Mouse (Mus musculus) lung, postnatal 25 days (tissue): ENCODE results near the gene Creg2.
A peak's percentile ranks its signal among the peaks of the same experiment; 100 is the strongest.
"Not testable (repeated sequence)": the region's sequence is repeated elsewhere in the genome, so short reads cannot be mapped to it uniquely, and the experiment has no call there.

ENCODE experiments used
- DNase-seq: peaks from one replicate; pipeline ENCODE4 v3.0.0; 2022; ENCODE audit warnings: low spot score

The Creg2 gene

DNA sequence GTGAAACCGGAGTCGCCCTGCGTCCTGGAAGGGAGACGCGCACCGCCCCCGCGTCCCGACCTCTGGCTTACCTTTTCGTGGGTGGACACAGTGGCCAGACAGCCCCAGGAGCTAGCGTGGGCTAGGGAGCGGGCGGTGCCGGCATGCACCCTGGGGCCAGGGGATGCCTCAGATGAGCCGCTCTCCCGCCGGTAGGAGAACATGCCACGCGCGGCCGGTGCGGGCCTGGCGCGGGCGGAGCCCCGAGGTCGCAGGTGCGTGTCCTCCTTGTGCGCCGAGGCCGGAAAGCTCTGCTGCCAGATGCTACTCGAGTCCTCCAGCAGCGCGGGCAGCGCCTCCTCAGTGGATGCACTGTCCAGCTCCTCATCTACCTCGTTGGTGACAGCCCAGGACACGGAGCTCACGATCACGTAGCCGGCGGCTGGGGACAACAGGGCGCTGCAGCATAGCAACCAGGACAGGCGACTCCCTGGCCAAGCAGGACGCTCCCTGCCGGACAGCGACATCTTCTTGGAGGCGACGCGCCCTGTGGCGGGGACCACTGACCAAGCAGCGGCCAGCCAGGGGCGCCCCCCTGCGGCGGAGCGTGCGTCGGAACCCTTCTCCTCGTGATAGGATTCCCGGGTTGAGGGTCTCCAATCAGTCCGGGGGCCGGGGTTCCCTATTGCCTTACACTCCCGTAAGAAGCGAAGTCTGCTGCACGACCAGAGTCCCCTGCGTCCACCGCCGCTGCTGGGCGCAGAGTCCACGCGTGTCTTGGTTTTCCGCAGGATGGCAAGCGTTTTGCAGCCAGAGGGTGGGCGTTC is 636 bp downstream of the Creg2 start:
- peak; percentile 14 for DNase-seq

DNA sequence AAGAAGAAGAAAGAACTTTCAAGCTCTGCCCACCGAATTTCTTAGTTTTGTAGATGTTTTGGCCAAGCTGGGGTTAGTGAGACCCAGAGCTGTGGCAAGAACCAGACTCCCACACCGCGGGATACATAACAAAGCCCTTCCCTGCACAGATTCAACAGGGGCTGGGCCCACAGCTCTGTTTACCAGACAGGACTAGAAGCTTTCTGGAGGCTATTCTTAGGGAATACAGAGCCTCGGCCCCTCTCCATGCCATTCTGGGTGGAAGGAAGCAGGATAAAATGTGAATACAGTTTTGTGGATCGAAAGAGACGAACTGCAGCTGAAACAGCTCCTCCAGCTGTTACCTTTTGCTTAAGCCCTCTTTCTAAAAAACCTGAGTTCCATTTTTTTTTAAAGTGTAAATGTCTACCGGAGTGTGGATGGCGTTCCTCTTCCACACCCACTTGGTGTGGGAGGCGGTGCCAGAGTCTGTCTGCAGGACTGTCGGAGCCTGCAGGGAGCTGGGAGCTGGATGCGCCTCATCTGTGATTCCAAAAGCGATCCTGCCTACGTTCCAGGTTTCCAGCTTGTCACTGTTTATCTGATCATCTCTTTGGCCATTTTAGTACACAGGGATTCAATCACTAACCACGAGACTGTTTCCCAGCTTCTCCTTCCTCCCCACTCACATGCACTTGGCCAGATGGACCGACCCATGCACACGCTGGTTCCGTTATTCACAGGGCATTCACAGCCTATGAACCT is 1.4 kb downstream of the Creg2 start:
- DNase-seq = no peak

DNA sequence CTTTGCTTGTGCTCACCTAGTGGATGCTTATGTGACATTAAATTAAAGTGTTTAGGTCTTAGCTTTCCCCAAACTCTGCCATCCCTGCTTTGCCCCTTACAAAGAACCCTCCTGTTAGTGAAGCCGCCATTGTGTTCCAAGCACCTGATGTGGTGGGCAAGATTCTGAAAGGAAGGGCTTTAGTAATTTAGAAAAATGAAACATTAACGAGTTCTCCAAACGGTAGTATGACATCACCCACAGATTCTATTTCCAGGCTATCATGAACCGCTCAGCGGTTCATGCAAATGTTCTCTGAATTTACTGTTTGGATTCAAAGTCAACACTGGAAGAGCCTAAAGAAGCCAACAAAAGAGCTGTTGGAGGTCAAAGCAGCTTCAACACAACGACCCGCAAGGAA is 2.7 kb downstream of the Creg2 start:
- no peak for DNase-seq

DNA sequence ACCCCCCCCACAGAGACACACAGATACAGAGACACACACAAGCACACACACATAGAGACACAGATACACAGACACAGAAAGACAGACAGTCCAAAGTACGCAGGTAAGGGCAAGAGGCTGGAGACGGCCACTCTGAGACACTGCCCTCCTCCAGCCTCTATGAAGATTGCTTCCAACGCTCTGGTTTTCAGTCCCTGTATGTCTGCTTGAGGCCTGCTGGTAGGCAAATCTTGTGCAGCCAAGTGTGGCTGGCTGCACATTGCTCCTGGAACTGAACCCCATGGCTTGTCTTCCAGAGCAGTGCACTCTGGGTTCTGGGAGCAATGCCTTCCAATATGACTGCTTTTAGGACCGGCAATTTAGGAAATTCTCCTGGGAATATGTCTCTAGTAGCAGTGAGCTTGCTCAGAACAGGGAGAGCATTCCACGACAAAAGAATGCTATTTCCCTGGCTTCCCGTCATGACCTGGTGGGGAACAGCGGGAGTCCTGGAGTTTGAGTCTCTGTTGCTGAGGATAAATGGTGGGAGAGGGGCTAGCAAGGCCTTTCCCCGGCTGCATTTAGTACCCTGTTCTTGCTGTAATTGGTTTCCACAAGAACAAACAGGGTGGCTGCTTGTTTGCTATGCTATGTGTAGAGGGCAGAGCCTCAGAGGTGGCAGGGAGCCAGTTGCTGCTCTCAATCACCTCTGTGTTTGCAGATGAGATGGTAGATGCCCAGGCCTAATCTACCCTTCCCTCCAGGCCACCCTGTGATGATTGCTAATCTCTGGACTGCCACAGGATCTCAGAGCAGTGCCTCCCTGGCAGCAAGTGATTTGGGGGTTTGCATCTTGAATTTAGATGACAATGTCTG is 5.1 kb downstream of the Creg2 start:
- DNase-seq = no peak

DNA sequence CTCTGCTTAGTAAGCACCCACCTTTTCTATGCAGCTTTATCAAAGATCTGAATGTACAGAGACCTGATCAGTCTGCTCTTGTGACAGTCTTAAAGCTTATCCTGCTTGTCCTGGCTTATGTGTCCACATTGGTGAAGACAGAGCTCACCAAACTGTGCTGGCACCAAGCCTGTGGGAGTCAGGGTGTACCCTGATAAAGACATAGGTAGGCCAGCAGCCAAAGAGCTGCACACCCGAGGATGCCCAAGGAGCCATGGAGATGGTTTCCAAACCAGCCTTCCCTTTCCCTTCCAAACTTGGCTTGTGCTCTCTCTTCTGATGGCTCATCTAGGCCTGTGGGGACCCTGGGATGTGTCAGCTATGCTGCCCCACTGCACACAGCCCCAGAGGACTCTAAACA is 6.9 kb downstream of the Creg2 start:
- DNase-seq = no peak

DNA sequence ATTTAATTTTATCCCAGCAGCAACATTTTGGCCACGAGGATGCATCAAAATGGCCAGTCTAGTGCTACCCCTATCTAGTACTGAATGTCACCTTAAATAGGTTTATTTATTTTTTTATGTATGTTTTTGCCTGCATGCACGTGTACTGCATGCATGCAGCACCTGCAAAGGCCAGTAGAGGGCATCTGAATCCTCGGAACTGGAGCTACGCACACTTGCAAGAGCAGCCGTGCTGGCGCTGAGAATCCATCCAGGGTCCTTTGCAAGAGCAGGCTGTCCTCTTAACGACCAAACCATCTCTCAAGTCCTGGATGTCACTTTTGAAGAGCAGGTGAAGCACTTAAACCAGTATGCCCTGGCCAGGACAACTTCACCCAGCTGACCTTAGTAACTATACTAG is 9.6 kb downstream of the Creg2 start:
- no peak for DNase-seq

DNA sequence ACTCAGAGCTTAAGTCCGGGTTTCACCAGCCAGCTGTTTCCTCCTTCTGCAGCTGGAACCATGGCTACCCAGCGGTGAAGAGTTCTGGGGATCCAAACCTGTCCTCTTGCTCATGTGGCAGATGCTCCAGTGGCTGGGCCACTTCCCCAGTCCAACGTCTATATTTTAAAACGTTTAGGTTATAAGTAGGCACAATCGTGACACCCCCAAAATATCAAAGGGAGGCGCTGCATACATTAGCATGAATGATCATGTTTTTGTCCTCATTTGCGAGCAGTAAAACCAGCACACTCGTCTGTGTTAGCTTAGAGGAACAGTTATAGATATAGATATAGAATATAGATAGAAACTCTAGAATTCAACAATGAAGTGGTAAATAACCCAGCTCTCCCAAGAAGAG is 14.1 kb downstream of the Creg2 start:
- DNase-seq = no peak

DNA sequence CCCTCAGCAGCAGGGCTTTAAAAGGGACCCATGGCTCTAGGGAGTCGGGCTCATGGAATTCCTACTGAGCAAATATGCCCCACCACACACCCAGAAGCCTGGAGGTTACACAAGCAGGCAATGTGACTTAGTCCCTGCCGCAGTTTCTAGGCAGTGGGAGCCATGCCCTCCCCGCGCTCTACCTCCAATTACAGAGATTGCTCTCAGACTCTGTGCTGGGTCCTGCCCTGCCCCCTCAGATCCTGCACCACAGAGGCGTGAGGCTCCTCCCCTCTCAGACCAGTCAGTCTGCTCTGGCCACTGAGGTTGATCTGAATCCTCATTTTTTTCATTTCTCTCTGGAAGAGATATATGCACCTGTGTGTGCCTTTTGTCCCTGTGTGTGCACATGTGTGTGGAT is 14.6 kb downstream of the Creg2 start:
- DNase-seq = no peak

DNA sequence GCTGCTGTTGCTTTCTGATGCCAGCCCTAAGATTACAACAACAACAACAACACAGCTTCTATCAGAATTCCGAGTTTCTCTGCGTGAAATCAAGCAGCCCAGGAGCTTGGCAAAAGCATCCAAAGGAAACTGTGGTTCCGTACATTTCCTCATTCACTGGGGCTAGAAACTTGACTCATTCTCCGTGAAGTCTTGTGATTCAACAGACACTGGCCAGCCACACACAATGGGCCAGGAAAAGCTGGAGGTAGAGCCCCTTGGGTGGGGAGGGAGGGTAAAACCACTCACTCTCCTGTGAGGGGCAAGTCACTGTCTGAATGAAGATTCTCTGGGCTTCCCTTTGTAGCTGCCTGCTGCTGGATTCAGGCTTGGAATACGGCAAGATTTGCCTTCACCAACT is 15.1 kb downstream of the Creg2 start:
- no peak for DNase-seq

DNA sequence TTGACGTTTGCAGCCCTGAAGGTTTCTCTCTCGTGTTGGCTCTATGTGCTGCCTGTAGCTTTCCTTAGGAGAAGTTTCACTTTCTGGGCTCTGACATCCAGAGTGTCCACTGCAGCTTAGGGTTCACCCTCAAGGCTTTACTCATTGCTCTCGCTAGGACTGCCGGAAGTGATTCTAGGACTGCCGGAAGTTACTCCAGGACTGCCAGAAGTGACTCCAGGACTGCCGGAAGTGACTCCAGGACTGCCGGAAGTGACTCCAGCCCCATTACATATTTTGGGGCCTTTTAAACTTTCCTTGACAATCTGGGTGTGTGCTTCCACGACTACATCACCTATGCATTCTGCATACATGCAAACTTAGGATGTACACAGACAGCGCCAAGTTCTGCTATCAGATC is 22.7 kb downstream of the Creg2 start:
- DNase-seq = no peak

DNA sequence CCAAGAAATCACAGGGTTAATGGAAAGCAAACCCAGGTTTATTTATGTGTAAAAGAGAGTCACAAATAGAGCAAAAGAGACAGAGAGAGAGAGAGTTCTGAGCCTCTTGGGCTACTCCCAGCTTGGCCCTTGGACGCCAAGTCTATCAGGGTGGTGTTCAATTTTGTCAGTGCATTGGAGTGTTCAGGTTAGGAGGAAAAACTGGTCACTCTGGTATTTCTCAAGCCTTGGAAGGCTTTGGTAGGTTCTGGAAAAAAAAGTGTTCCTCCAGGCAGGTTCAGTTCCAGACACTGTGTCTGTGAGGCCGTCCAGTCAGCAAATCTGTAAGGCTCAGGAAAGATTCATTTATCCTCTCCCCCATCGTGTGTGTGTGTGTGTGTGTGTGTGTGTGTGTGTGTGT is 25.8 kb downstream of the Creg2 start:
- no peak for DNase-seq

DNA sequence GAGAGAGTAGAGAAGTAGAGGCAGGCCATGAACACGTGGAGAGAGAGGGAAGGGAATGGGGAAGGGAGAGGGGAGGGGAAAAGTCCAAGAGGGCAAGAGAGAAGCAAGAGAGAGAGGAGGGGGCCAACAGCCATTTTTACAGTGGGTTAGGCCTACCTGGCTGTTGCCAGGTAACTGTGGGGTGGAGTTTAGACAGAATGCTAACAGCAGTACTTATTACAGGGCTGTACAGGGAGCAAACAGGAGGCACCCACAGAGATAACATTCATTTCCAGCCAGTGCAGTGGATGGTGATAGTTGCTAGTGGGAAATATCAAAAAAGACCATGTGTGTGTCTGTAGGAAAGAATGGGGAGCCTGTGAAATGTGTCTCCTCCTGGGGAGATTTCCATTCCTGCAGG is 27.5 kb downstream of the Creg2 start:
- no peak for DNase-seq

DNA sequence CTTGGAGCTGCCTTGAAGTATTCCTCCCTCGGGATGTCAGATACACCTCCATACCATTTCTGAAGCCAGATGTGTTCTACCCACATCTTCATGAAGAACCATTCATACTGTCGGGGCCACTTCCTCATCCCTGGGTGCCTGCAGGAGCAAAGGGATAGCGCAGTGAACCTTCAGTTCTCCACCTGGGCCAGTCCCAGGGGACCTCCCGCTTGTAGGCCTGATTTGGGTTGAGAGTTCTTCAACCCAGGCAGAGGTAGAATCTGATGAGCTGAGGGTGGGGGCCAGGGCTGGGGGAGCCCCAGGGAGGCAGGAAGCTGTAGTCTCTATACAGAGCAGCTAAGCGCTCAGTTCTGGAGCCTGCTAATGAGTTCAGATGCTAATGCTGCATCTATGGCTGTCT is 28.2 kb downstream of the Creg2 start:
- no peak for DNase-seq

DNA sequence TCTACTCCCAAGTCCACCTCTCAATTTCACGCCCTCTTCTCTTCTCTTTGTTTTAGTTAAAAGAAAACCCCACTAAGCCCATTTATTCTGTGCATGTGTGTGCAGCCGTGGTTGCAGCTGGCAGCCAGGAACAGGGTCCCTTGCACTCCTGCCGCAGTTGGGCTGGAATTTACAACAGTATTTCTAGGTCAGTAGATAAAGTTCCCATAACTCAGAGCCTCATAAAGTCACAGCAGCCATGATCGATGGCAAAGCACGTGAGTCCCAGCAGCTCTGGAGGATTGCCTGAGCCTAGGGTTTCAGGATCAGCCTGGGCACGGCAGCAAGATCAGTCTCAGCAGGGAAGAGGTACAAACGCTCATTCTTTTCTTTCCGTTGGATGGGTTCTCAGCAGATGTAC is 32.8 kb downstream of the Creg2 start:
- DNase-seq = no peak

DNA sequence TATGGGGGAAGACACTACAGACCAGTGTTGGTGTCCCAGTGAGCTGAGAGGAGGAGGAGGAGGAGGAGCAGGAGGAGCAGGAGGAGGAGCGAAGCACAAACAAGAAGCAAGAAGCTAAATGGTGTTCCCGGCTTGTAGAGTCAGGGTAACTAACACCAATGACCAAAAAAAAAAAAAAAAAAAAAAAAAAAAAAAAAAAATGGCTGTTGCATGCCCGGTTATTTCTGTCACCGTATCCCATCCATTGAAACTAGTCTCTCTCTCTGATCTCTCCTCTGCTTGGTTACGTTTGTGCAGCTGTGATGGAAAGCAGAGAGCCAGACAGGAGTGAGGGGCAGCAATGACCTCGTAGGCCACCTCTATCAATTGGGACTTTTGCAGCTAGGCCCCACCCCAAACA is 35.7 kb downstream of the Creg2 start:
- no peak for DNase-seq

DNA sequence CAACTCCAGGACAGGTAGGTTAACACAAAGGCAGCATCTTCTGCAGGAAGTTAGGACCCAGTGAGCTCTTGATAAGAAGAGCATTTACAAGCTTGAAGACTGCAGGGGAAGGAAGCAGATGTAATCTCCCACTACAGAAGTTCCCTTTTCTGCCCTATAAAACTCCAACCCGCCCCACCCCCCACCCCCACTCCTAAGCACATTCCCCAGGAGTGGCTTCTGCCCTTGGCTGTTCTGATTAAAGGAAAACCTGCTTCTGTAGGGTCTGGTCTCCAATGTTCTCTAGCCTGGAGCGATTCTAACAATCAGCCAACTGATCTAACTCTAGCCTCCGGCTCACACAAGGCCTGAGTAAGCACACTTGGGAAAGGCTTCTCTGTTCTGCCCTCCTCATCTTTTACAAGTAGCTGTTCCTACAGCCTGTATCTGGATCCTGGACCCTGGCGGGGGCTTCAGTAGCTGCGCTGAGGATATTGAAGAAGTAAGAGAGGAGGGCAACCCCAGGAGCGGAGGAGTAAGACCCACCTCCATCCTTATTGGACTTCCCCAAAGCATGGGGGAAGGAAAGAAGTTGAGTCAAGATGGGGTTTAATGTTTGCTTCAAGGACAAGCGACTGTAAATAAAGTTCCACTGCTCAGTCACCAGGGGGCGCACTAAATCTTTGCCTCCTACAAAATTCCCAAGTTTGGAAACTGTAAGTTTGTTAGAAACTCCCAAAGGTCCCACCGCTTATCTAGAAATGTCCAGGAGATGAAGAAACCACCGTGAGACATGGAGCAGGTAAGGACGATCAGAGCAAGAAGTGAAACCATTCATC is 36.6 kb downstream of the Creg2 start:
- DNase-seq = peak; percentile 34

DNA sequence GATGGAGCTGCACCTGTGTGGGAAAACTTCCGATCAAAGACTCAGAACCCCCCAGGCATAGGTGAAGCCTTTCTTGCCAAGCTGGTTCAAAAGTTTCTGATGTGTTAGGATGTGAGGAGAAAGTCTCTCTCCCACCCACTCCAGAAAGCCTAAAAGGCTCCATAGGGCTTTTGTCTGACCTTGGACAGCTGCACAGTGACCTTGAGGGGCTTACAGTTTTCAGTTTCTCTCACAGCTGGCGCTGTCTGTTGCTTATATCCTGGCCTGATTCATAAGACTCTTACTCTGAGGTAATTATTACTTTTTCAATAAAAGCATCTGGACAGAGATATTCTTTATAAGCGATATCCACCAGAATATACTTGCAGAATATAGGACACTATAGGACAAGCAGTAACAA is 38.2 kb downstream of the Creg2 start:
- no peak for DNase-seq

DNA sequence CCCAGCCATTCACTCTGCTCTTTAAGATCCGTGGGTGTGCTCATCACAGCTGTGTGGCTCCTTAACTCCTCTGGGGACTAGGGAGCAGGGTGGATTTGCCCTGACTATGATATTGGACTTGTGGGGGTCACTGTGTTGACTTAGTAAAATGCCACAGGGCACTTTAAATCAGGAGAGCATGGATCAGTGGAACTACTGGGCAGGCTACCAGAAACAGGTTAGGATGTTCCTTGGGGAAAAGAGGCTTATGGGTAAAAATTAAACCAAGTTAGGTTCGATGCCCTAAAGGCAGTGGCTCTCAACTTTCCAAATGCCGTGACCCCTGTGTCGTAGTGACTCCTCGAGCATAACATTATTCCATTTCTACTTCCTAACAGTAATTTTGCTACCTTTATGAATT is 38.8 kb downstream of the Creg2 start:
- no peak for DNase-seq

DNA sequence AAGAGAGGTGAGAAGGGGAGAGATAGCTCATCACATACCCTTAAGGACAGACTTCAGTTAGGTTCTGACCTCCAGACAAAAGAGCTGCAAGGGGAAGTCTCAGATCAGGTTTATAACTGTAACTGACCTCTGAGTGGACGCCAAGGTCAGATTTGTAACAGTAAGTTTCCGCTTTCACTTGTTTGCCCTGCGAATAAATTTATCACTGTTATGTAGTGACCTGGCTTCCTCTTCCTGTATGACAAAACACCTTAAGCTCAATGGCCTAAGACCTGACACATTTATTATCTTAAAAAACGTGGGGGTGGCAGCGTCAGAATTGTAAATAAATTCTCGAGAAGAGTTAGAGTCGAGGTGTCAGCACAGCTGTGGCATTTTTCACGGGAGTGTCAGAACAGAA is 42.7 kb downstream of the Creg2 start:
- no peak for DNase-seq

DNA sequence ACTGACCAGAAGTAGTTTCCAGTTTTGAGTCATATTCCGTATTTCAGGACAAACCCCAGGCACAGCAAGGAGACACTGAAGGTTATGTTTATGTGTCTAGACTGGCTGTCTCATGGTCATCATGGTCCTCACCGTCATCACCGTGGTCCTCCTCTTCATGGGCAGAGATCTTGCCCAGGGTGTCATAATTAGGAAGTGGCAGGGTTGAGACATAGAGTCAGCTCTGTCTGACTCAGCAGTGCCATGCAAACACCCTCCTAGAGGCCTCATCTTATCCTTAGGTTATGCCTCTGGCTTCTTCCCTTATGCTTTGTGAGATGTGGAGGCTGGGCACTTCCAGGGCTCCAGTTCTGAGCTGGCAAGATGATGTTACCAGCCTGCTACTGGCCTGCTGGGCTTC is 48.8 kb downstream of the Creg2 start:
- peak; percentile 12 for DNase-seq

DNA sequence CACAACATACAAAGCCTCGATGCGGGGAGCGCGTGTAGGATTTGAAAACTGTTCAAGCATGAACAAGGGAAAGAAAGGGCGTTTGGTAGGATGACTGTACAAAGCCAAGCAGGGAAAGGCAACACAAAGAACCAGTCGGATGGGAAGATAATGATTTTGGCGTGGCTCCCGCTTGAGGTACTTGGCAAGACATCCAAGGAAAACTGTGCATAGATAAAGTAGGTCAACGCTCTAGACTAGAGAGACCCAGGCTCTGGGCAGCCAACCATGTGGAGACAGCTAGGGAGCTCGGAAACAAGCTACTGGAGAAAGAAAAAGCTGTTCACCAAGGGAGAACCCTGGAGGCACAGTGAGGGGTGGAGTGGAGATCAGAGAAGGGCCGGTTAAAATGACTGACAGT is 52.5 kb downstream of the Creg2 start:
- DNase-seq = no peak

DNA sequence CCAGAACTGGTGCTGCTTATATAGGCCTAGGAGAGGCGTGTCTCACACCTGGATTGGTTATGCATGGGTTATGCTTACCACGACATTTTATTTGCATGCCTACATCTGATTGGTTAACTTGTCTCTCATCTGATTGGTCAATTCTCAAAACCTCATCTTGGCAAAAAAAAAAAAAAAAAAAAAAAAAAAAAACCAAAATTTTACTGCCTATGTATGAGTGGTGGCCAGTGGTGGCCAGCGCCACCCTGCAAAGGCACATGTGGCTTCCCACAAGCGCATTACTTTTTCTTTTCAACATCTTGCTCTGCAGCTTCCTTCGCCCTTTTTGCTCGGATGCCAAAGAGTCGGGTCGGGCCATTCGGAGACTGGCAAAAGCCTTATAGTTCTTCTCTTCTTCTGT is 54.1 kb downstream of the Creg2 start:
- DNase-seq = not testable (repeated sequence)
